Mouse (Mus musculus) midbrain, embryonic 14.5 days (tissue): Measurements from ENCODE around the gene Sgsm1. TPM values are rescaled to one million over a fixed set of nuclear protein-coding genes. Genes with fewer than 3 reads are reported as not detected.

ENCODE experiments used
- ATAC-seq: fragments of 200-750 bp; cut with Nextera tagmentation; 2 replicates; pipeline ENCODE4 v1.8.0; 2017; ENCODE audit warnings: moderate number of reproducible peaks, moderate library complexity; ENCODE audit not compliant: low FRiP score, low TSS enrichment
- DNase-seq: peaks from one replicate; pipeline ENCODE4 v3.0.0-alpha.2; 2015
- H3K27ac ChIP-seq: fragments of 300-500 bp; sonication (generic); replicated peaks from 2 replicates; pipeline ENCODE4 v1.5.1; 2014; ENCODE audit warnings: mild to moderate bottlenecking, low read depth, low read length, moderate library complexity
- H3K27me3 ChIP-seq: fragments of 300-500 bp; sonication (generic); 2 replicates; pipeline ENCODE4 v1.6.1; 2014; ENCODE audit warnings: low read length, control low read depth, mixed read lengths; ENCODE audit not compliant: control insufficient read depth, insufficient read depth
- H3K36me3 ChIP-seq: fragments of 300-500 bp; sonication (generic); 2 replicates; pipeline ENCODE4 v1.6.1; 2014; ENCODE audit warnings: low read length, control low read depth; ENCODE audit not compliant: control insufficient read depth, insufficient read depth
- H3K4me1 ChIP-seq: fragments of 300-500 bp; sonication (generic); 2 replicates; pipeline ENCODE4 v1.6.1; 2014; ENCODE audit warnings: mild to moderate bottlenecking, antibody characterized with exemption, low read length, control low read depth; ENCODE audit not compliant: control insufficient read depth, insufficient read depth
- H3K4me2 ChIP-seq: fragments of 300-500 bp; sonication (generic); 2 replicates; pipeline ENCODE4 v1.6.1; 2014; ENCODE audit warnings: mild to moderate bottlenecking, low read length, moderate library complexity
- H3K4me3 ChIP-seq: fragments of 300-500 bp; sonication (generic); replicated peaks from 2 replicates; pipeline ENCODE4 v1.5.1; 2014; ENCODE audit warnings: low read depth, low read length
- H3K9ac ChIP-seq: fragments of 300-500 bp; sonication (generic); replicated peaks from 2 replicates; pipeline ENCODE4 v1.6.1; 2014; ENCODE audit warnings: mild to moderate bottlenecking, low read length, moderate library complexity
- H3K9me3 ChIP-seq: fragments of 300-500 bp; sonication (generic); 2 replicates; pipeline ENCODE4 v1.6.1; 2016; ENCODE audit warnings: low read length, control low read depth, mixed read lengths; ENCODE audit not compliant: control insufficient read depth
- WGBS: fragments of 180-500 bp; shearing (Covaris S2); extraction: QIAGEN DNeasy Blood & Tissue Kit; methylation state at CpG from one replicate; pipeline ENCODE4 v1.1.7; 2014; 5-methylcytosine and 5-hydroxymethylcytosine counted together
- polyA plus RNA-seq: library from polyadenylated mRNA; unstranded; fragments of >200 nt; fragmentation: Nextera tagmentation; extraction: Ambion mirVana; gene quantifications from 2 replicates; pipeline ENCODE4 v1.2.1, GENCODE M21; 2014

The Sgsm1 gene
- polyA plus RNA-seq, 1 experiment from 2014 or later: 15.2 TPM

DNA sequence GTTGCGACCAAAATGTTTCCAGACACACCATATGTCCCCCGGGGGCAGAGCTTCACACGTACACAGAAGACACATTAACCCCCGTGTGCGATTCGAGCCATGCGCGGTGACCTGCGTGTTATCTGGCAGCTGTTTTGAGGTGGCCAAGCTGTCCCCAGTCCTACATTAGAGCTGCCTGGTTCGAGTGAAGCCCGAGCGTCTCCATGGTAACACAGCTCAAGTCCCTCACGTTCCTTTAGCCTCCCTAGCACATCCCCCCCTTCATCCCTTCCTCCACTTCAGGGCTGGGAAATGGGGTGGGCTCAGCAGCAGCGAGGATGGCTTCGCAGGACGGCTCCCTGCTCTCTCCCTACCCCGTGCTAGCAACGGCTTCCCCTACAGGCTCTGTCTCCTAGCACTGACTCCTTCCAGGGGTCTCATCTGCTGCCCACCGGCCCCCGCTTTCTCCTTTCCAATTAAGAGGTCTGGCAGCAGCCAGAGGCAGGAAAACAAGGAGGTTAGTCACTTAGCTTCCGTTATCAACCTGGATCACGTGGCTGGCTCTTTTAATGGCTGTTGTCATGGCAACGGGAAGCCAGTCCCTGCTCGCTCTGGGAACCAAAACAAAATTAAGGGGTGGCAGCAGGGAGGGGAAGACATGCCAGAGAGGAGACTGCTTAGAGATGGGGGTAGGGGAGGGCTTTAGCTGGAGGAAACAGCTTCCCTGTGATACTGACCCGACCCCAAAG, 3.7 kb downstream of the Sgsm1 start:
- Histone ChIP-seq H3K9me3 (no peaks in the 10 kb centered on the region), H3K4me2 (peak overlapping the region; percentile 89), H3K36me3 (0 out of 2 replicates have a peak, but pooled peaks cover 2% of the 10 kb centered on the region), H3K9ac (peak overlapping the region; percentile 25; the same call in 1 of the 2 replicates), H3K27ac (peak overlapping the region; percentile 95), H3K4me3 (peak overlapping the region; percentile 29), H3K27me3 (no peaks in the 10 kb centered on the region), H3K4me1 (peaks cover 46% of the 10 kb centered on the region)
- DNase-seq: peak; percentile 95
- ATAC-seq: peak; percentile 86
- WGBS: under 1% methylated on average over 25 of the region's 25 CpGs

DNA sequence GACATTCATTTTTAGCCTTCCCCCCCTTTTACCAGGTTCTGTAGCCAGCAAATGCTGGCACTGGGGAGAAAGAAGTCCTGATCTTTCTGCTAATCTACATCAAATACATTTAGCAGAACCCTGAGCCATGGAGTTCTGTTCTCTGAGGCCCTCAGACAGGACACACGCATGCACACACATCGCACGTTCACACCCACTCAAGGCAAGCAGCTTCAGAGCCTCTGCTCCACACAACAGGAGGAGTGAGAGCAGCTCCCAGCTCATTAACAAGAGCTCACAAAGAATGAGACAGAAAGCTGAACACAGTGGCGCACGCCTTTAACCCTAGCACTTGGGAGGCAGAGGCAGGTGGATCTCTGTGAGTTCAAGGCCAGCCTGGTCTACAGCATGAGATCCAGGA, 6.1 kb downstream of the Sgsm1 start:
- H3K9ac ChIP-seq: 0 out of 2 replicates have a peak overlapping the region, but pooled peaks have one; percentile 12
- H3K9me3 ChIP-seq: no peaks in the 10 kb centered on the region
- peaks cover 40% of the 10 kb centered on the region for H3K4me1 ChIP-seq
- H3K27me3 ChIP-seq: no peaks in the 10 kb centered on the region
- 0 out of 2 replicates have a peak, but pooled peaks cover 3% of the 10 kb centered on the region for H3K36me3 ChIP-seq
- H3K4me3 ChIP-seq: no peak overlapping the region
- H3K27ac ChIP-seq: no peak overlapping the region
- no peak overlapping the region for H3K4me2 ChIP-seq
- no peak for ATAC-seq
- 94% methylated on average over 5 of the region's 5 CpGs for WGBS
- no peak for DNase-seq

DNA sequence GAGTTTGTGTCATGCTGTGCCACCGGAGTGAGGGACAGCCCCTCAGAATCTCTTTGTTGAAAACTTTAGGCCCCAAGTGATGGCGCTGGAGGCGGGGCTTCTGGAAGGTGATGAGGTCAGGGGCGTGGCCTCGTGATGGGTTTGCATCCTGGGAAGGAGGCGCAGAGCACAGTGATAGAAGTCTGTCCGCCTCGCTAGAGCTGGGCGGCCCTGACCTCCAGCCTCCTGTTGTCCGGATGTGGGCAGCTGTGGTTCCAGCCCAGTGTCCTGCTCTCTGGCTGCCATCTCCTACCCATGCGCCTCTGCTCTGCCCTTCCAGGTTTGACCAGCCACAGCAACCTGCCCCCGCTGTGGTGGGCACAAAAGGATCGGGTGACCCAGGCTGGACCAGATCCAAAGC, 8.7 kb downstream of the Sgsm1 start:
- H3K27ac ChIP-seq: no peak overlapping the region

DNA sequence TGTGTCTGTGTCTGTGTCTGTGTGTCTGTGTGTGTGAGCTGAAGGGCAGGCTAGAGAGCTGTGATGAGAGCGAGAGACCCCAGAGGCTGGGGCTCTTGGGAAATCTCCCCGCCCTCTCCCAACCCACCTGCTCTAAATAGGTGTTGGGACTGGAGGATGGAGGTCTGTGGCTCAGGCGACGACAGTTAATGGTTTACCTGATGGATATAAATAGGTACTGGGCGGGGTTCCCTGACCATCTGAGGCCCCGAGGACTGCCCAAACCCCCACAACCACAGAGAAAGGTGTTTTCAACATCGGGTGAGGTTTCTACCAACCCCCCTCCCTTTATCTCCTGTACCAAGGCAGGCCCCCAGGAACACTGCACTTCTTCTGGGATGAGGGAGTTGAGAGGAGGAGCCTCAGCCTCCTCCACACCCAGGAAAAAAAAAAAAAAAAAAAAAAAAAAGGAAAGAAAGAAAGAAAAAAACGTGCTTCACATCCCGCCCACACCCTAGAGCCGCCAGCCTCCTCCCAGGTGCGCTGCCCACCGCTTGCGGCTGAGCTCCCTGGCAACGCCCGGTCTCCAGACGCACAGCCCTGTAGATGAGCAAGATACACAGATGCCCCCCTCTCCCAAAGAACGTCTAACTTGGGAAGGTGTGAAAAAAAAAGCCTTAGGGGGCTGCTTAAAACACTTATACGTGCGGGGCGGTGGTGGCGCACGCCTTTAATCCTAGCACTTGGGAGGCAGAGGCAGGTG, 10.3 kb downstream of the Sgsm1 start:
- Histone ChIP-seq H3K27me3 (no peaks in the 10 kb centered on the region), H3K4me1 (peaks cover 9% of the 10 kb centered on the region; the same call in 1 of the 2 replicates), H3K36me3 (0 out of 2 replicates have a peak, but pooled peaks cover 5% of the 10 kb centered on the region), H3K9me3 (no peaks in the 10 kb centered on the region), H3K4me2 (no peak overlapping the region), H3K9ac (no peak overlapping the region), H3K27ac (no peak overlapping the region), H3K4me3 (no peak overlapping the region)
- 81% methylated on average over 22 of the region's 22 CpGs for WGBS
- DNase-seq: no peak
- no peak for ATAC-seq

More for the DNA sequence above, 8.7 kb downstream of the Sgsm1 start:
- Histone ChIP-seq H3K9ac (no peak overlapping the region; the same call in 1 of the 2 replicates), H3K4me3 (no peak overlapping the region), H3K4me1 (peaks cover 16% of the 10 kb centered on the region), H3K27me3 (no peaks in the 10 kb centered on the region), H3K36me3 (0 out of 2 replicates have a peak, but pooled peaks cover 5% of the 10 kb centered on the region), H3K4me2 (no peak overlapping the region), H3K9me3 (no peaks in the 10 kb centered on the region)
- no peak for DNase-seq
- WGBS: 16% methylated on average over 13 of the region's 13 CpGs
- no peak for ATAC-seq

DNA sequence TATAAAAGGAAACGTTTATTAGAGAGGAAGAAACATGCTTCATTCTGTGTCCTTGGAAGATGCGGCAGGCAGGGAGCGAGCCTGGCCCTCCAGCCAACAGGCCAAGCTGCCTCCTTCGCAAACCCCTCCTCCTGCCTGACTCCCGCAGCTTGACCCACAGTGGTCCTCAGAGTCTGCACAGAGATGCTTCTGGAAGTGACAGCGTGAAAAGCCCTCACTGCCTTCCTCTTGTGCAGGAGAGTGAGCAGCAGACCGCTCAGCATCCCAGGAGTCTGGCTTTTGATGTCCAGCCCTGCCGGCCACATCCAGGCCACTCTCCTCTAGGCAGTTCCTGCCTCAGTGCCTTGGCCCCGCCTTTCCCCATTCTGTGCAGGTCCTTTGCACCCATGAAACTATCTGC, 11.2 kb downstream of the Sgsm1 start:
- no peak for DNase-seq
- no peak overlapping the region for H3K27ac ChIP-seq
- ATAC-seq: no peak
- H3K9me3 ChIP-seq: no peaks in the 10 kb centered on the region
- H3K4me1 ChIP-seq: peaks cover 8% of the 10 kb centered on the region; the same call in 1 of the 2 replicates
- 0 out of 2 replicates have a peak, but pooled peaks cover 5% of the 10 kb centered on the region for H3K36me3 ChIP-seq
- H3K4me3 ChIP-seq: no peak overlapping the region
- WGBS: 35% methylated on average over 9 of the region's 9 CpGs
- H3K9ac ChIP-seq: no peak overlapping the region
- no peaks in the 10 kb centered on the region for H3K27me3 ChIP-seq
- no peak overlapping the region for H3K4me2 ChIP-seq

DNA sequence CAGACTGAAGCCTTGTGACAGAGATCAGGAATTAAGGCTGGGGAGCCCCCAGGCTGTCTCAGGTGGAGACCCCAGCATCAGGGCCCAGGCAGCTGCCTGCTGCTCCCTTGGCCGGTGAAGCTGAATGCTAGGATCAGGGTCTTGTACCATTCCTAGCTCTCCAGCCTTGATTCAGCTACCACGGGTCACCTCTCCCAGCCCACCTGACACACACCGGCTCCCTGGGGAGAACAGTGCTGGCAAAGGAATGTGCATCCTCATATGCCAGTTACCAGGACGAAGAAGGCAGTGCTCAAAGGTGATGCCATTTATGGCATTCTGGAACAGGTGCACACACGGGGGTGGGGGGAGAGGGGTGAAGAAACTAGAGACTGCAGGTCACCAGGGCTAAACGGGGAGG, 11.8 kb downstream of the Sgsm1 start:
- ATAC-seq: no peak
- Histone ChIP-seq H3K27me3 (no peaks in the 10 kb centered on the region), H3K27ac (no peak overlapping the region), H3K4me1 (peaks cover 3% of the 10 kb centered on the region; the same call in 1 of the 2 replicates), H3K36me3 (0 out of 2 replicates have a peak, but pooled peaks cover 5% of the 10 kb centered on the region), H3K9me3 (no peaks in the 10 kb centered on the region), H3K4me2 (no peak overlapping the region), H3K9ac (no peak overlapping the region), H3K4me3 (no peak overlapping the region)
- DNase-seq: no peak
- 76% methylated on average over 6 of the region's 6 CpGs for WGBS

DNA sequence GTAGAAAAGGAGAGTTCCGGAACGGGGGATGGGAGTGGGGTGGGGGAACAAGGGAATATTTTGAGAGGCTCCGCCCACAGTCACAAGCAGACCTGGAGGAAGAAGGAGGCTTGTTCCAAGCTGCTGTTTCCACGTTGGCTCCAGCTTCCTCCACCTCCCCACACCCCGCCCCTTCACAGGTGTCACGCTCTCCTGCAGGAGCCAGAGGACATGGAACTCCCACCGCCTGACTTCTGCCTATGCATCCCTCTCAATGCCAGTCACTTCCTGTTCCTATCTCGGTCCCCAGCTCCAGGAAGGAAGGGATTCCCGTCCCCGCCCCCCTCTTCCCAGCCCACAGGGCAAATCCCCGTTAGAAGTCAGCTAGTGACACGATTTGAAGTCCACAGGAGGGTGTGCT, 12.5 kb downstream of the Sgsm1 start:
- WGBS: 26% methylated on average over 12 of the region's 12 CpGs
- no peak overlapping the region for H3K9ac ChIP-seq
- H3K27ac ChIP-seq: no peak overlapping the region
- H3K4me1 ChIP-seq: peaks cover 3% of the 10 kb centered on the region; the same call in 1 of the 2 replicates
- 0 out of 2 replicates have a peak, but pooled peaks cover 5% of the 10 kb centered on the region for H3K36me3 ChIP-seq
- no peak for DNase-seq
- no peaks in the 10 kb centered on the region for H3K27me3 ChIP-seq
- H3K9me3 ChIP-seq: no peaks in the 10 kb centered on the region
- H3K4me3 ChIP-seq: no peak overlapping the region
- ATAC-seq: no peak
- H3K4me2 ChIP-seq: no peak overlapping the region

DNA sequence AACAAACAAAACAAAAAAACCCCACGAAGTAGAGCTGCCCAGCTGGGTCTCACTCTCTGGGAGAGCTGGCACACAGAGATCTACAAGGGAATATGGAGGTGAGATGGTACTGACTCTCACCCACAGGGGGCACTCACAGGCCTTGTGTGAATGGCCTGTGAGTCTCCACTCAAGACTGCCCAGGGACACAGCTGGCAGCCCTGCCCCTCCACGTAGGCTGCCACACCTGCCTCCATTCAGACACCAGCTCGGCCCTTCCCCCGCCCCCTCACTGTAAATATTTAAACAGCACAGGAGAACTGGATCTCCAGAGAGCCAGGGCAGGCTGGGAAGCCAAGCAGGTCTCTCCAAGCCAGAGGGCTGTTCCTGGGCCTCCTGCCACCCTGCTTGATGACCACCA, 14.8 kb downstream of the Sgsm1 start:
- no peak overlapping the region for H3K27ac ChIP-seq
- H3K4me2 ChIP-seq: no peak overlapping the region
- WGBS: 41% methylated on average over 4 of the region's 4 CpGs
- no peaks in the 10 kb centered on the region for H3K9me3 ChIP-seq
- no peaks in the 10 kb centered on the region for H3K27me3 ChIP-seq
- H3K4me3 ChIP-seq: no peak overlapping the region
- H3K9ac ChIP-seq: no peak overlapping the region
- 0 out of 2 replicates have a peak, but pooled peaks cover 2% of the 10 kb centered on the region for H3K36me3 ChIP-seq
- peaks cover 3% of the 10 kb centered on the region; the same call in 1 of the 2 replicates for H3K4me1 ChIP-seq
- ATAC-seq (no peak; the same call in 1 of the 2 replicates), DNase-seq (peak; percentile 62)
